Mouse (Mus musculus) E14TG2a.4 (cell line): ENCODE results near the gene Cacng4.

Experiments used
- CTCF ChIP-seq: conservative IDR thresholded peaks from 2 replicates; pipeline ENCODE4 v1.5.1; 2014; ENCODE audit warnings: low read length
- NANOG ChIP-seq: IDR thresholded peaks from 2 replicates; pipeline ENCODE4 v1.6.1; 2014; ENCODE audit warnings: borderline replicate concordance, low read length, mixed read lengths

- no peak for TF ChIP-seq CTCF
- TF ChIP-seq NANOG: no peak
Observed at GRCm38 (mm10) chr11:107705060-107705459, 89.3 kb downstream of the Cacng4 start.
